Mouse (Mus musculus) E14TG2a.4 (cell line): ENCODE data around the gene Wdr18.

Source experiments
- CTCF ChIP-seq: conservative IDR thresholded peaks from 2 replicates; pipeline ENCODE4 v1.5.1; 2014; ENCODE audit warnings: low read length
- NANOG ChIP-seq: IDR thresholded peaks from 2 replicates; pipeline ENCODE4 v1.6.1; 2014; ENCODE audit warnings: borderline replicate concordance, low read length, mixed read lengths
- POU5F1 ChIP-seq: IDR thresholded peaks from 2 replicates; pipeline ENCODE4 v1.6.1; 2014; ENCODE audit warnings: low read length, borderline replicate concordance

DNA sequence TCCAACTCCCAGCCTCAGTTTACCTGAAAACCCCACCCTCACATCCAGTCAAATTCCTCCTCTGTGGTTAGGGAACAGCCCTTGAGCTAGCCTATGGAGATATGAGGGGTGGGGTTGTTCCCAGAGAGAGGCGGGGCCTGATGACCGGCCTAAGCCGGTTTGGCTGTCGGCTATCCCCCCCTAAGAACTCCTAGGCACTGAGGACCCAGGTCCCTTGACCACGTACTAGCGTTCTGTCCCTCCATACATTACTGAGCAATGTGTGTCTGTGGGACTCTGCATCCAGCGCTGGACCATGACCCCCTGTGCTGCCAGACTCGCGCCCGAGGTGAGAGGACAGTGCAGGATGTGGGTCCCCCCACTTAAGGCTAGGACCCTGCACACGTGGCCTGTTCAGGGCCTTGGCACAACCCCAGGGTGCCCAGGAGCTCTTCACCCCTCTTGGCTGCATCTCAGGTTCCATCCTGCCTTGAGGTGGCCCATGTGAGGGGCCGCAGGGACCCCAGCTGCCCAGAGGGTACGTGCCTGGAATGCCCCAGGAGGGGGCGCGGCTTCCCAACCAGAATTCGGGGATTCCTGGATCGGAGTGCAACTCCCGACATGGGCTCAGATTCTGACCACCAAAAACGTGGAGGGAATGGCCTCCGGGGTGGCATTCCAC is 59.6 kb downstream of the Wdr18 start:
- TF ChIP-seq CTCF (no peak; the same call in 1 of the 2 replicates), NANOG (no peak), POU5F1 (no peak)
